Mouse (Mus musculus): ENCODE results near the gene Trim71. TPM values are rescaled to one million over a fixed set of nuclear protein-coding genes. Genes with fewer than 3 reads are reported as not detected.

The Trim71 gene
- polyA plus RNA-seq, 1 experiment = 0.78 TPM

DNA sequence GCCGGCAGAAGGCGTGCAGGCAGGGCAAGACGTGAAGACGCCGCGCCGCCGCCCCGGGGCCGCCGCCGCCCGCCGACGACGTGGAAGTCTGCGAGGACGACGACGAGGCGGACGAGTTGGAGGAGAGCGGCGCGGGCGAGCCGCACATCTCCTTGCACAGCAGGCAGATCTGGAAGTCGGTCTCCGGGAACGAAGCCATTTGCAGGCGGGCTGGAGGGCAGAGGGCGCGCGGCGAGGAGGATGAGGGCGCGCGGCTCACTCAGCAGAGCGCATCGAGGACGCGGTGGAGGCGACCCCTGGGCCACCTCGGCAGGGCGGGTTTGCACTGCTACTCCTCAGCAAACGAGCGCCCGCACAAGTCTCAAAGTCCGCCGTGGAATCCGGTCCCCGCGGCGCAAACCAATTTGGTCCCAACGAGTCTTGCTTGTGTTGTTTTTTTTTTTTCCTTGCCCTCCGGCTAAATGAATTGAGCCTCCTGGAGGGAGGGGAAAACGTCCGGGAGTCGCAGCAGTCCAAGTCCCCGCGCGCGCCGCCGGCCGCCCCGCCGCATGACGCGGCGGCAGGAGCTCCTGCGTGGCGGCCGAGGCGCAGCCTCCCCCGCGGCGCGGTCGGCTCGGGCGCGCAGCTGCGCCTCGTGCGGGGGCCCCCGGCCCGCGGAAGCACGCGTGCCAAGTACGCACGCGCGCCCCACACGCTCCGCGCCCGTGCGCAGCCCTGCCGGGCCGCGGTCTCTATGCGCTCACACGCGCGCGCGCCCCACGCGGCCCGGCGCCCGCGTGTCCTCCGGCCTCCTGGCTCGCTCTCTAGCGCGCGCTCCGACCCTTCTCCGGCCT is 1.0 kb downstream of the Trim71 start:
- Histone ChIP-seq H3K36me3 (ENCODE audit: control insufficient read depth, insufficient read depth, low read length) (no peaks in the 10 kb centered on the region), H3K27ac (ENCODE audit: control insufficient read depth, insufficient read depth, low read depth, low read length) (no peak overlapping the region), H3K27me3 (ENCODE audit: control insufficient read depth, insufficient read depth, low read length) (peaks cover 6% of the 10 kb centered on the region), H3K4me1 (ENCODE audit: control insufficient read depth, insufficient read depth, low read length) (peaks cover 29% of the 10 kb centered on the region), H3K4me3 (ENCODE audit: control insufficient read depth, low read depth, low read length) (peak overlapping the region; percentile 87)
- no peak for TF ChIP-seq CTCF (IDR thresholded peaks at IDR 0.05; ENCODE audit: control insufficient read depth, insufficient read depth, insufficient replicate concordance, low read depth, low read length)
- TF ChIP-seq POLR2A (IDR thresholded peaks at IDR 0.05; ENCODE audit: control insufficient read depth, low read depth, low read length) = no peak

GRCm38 (mm10) chr9:114562031-114562918 is 1.9 kb downstream of the Trim71 start:
- H3K27ac ChIP-seq (ENCODE audit: control insufficient read depth, insufficient read depth, low read depth, low read length) = no peak overlapping the region
- H3K4me1 ChIP-seq (ENCODE audit: control insufficient read depth, insufficient read depth, low read length) = peaks cover 29% of the 10 kb centered on the region
- peak overlapping the region; percentile 87 for H3K4me3 ChIP-seq (ENCODE audit: control insufficient read depth, low read depth, low read length)
- peaks cover 6% of the 10 kb centered on the region for H3K27me3 ChIP-seq (ENCODE audit: control insufficient read depth, insufficient read depth, low read length)
- H3K36me3 ChIP-seq (ENCODE audit: control insufficient read depth, insufficient read depth, low read length) = no peaks in the 10 kb centered on the region
- TF ChIP-seq CTCF (IDR thresholded peaks at IDR 0.05; ENCODE audit: control insufficient read depth, insufficient read depth, insufficient replicate concordance, low read depth, low read length) = no peak

DNA sequence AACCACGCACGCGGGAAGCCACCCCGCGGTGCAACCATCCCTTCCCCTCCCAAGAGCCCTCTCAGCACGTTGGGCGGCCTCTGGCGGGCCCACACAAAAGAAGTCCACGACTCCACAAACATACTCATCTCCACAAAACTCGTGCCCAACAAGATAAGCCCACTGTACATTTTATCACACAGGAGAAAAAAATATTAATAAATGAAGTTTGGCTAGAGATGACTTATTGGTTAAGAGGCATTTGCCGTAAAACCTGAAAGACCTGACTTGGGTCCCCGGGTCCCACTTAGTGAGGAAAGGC is 2.5 kb downstream of the Trim71 start:
- H3K4me3 ChIP-seq (ENCODE audit: control insufficient read depth, low read depth, low read length) = no peak overlapping the region
- H3K27ac ChIP-seq (ENCODE audit: control insufficient read depth, insufficient read depth, low read depth, low read length) = no peak overlapping the region
- peaks cover 29% of the 10 kb centered on the region for H3K4me1 ChIP-seq (ENCODE audit: control insufficient read depth, insufficient read depth, low read length)
- H3K36me3 ChIP-seq (ENCODE audit: control insufficient read depth, insufficient read depth, low read length) = no peaks in the 10 kb centered on the region
- TF ChIP-seq POLR2A (IDR thresholded peaks at IDR 0.05; ENCODE audit: control insufficient read depth, low read depth, low read length) = no peak
- TF ChIP-seq CTCF (IDR thresholded peaks at IDR 0.05; ENCODE audit: control insufficient read depth, insufficient read depth, insufficient replicate concordance, low read depth, low read length) = no peak
- H3K27me3 ChIP-seq (ENCODE audit: control insufficient read depth, insufficient read depth, low read length) = peaks cover 6% of the 10 kb centered on the region

GRCm38 (mm10) chr9:114560771-114561670 is 3.1 kb downstream of the Trim71 start:
- H3K4me1 ChIP-seq (ENCODE audit: control insufficient read depth, insufficient read depth, low read length) = peaks cover 34% of the 10 kb centered on the region
- H3K4me3 ChIP-seq (ENCODE audit: control insufficient read depth, low read depth, low read length) = no peak overlapping the region
- H3K36me3 ChIP-seq (ENCODE audit: control insufficient read depth, insufficient read depth, low read length) = no peaks in the 10 kb centered on the region
- no peak overlapping the region for H3K27ac ChIP-seq (ENCODE audit: control insufficient read depth, insufficient read depth, low read depth, low read length)
- H3K27me3 ChIP-seq (ENCODE audit: control insufficient read depth, insufficient read depth, low read length) = peaks cover 6% of the 10 kb centered on the region
- TF ChIP-seq POLR2A (IDR thresholded peaks at IDR 0.05; ENCODE audit: control insufficient read depth, low read depth, low read length) (no peak), CTCF (IDR thresholded peaks at IDR 0.05; ENCODE audit: control insufficient read depth, insufficient read depth, insufficient replicate concordance, low read depth, low read length) (no peak)

GRCm38 (mm10) chr9:114560141-114560540 is 4.0 kb downstream of the Trim71 start:
- Histone ChIP-seq H3K27ac (ENCODE audit: control insufficient read depth, insufficient read depth, low read depth, low read length) (no peak overlapping the region), H3K27me3 (ENCODE audit: control insufficient read depth, insufficient read depth, low read length) (peaks cover 6% of the 10 kb centered on the region), H3K36me3 (ENCODE audit: control insufficient read depth, insufficient read depth, low read length) (no peaks in the 10 kb centered on the region), H3K4me3 (ENCODE audit: control insufficient read depth, low read depth, low read length) (no peak overlapping the region), H3K4me1 (ENCODE audit: control insufficient read depth, insufficient read depth, low read length) (peaks cover 34% of the 10 kb centered on the region)
- TF ChIP-seq POLR2A (IDR thresholded peaks at IDR 0.05; ENCODE audit: control insufficient read depth, low read depth, low read length) (no peak), CTCF (IDR thresholded peaks at IDR 0.05; ENCODE audit: control insufficient read depth, insufficient read depth, insufficient replicate concordance, low read depth, low read length) (no peak)

DNA sequence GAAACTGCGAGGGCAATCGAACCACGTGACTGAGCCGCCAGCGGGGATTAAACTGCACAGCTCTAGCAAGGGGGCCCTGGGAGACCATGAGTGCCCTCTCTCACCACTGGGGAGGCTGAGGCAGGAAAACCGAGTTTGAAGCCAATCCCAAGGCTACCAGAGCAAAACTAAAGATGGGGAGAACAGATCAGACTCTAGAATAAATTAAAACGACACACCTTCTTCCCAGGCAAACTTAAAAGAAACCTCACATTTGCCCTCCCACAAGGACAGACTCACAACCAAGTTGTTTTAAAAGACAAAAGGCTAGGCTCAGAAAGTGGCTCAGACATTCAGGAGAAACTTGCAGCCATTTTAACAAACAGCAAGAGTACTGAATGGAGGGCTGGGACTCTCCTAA is 7.1 kb downstream of the Trim71 start:
- Histone ChIP-seq H3K4me1 (ENCODE audit: control insufficient read depth, insufficient read depth, low read length) (peaks cover 13% of the 10 kb centered on the region), H3K36me3 (ENCODE audit: control insufficient read depth, insufficient read depth, low read length) (no peaks in the 10 kb centered on the region), H3K27ac (ENCODE audit: control insufficient read depth, insufficient read depth, low read depth, low read length) (no peak overlapping the region), H3K4me3 (ENCODE audit: control insufficient read depth, low read depth, low read length) (no peak overlapping the region), H3K27me3 (ENCODE audit: control insufficient read depth, insufficient read depth, low read length) (peaks cover 6% of the 10 kb centered on the region)
- TF ChIP-seq CTCF (IDR thresholded peaks at IDR 0.05; ENCODE audit: control insufficient read depth, insufficient read depth, insufficient replicate concordance, low read depth, low read length) (no peak), POLR2A (IDR thresholded peaks at IDR 0.05; ENCODE audit: control insufficient read depth, low read depth, low read length) (no peak)
